Mouse (Mus musculus) cerebellum, adult (tissue): Measurements from ENCODE around the gene Cdk14.

Source experiments
- ATAC-seq: cut with Nextera tagmentation; 2 replicates; pipeline ENCODE4 v1.9.2; 2017; ENCODE audit warnings: mild to moderate bottlenecking, moderate library complexity, mixed read lengths; ENCODE audit not compliant: insufficient number of reproducible peaks, low FRiP score, low TSS enrichment

The Cdk14 gene

DNA sequence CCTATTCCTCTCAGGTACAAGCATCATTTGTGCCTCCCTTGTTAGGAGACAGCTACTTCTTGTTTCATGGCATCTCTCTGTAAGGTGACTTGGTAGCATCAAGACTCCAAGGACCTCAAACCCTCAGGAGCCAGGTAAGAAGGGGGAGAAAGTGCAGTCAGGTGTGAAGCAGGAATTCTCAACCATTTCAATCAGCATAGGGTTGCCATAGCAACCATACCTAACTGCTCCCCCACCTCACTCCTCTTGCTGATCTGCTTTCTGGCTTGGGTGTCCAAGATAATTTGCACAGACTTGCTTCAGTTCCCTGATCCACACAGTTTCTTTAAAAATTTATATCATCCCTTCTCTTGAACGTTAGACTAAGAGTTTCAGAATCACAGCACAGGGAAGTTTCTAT lies 595.9 kb downstream of the Cdk14 start:
- no peak for ATAC-seq

DNA sequence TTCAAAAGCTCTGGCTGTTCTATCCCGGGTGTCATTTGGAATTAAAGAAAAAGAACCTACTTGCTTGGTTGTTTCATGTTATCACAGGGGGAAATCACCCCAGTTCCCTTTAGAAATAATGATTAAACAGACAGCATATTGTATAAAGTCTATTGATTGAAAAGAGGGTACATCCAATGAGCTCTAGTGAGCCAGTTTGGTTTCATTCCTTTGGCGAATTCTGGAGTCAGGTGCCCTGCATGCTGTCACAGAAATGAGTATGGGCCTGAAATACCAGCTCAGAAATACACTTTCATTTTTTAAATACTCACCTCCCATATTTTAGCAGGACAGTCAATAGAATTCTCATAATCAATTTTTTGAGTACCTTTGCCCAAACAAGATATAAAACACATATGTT lies 598.1 kb downstream of the Cdk14 start:
- ATAC-seq, result no peak

DNA sequence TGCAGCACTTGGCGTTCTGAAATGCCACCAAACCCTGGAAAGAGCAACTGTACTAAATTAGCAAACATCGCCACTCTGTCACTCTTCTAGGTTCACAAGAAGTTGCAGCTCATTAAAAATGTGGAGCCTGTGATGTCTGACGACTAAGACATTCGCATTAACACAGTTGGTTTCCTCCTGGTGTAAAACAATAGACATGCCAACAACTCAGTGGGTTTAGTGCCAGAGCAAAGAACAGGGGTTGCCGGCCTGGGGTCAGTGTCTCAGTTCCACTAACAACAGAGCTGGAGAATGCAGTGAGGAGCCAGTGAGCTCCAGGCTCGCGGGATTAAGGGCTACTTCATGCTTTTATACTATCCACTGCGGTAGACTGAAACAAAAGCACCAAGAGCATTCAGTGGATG lies 598.7 kb downstream of the Cdk14 start:
- no peak for ATAC-seq

DNA sequence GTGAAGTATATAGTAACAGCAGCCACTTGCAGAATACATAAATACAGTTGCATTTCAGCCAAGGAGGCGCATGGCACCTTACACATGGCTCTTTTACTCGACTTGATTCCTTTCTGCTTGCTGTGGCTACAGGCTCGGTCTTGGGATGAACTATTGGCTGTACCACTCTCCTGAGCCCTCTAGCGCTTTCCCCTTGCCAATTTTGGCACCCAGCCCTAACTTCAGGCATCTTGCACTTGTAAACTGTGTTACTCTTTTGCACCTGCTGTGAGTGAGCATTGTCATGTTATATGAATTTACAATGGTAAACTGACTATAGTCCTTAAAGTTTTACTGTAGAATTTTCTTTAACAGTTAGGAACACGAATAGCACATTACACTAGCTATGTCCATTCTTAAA lies 603.1 kb downstream of the Cdk14 start:
- no peak for ATAC-seq

DNA sequence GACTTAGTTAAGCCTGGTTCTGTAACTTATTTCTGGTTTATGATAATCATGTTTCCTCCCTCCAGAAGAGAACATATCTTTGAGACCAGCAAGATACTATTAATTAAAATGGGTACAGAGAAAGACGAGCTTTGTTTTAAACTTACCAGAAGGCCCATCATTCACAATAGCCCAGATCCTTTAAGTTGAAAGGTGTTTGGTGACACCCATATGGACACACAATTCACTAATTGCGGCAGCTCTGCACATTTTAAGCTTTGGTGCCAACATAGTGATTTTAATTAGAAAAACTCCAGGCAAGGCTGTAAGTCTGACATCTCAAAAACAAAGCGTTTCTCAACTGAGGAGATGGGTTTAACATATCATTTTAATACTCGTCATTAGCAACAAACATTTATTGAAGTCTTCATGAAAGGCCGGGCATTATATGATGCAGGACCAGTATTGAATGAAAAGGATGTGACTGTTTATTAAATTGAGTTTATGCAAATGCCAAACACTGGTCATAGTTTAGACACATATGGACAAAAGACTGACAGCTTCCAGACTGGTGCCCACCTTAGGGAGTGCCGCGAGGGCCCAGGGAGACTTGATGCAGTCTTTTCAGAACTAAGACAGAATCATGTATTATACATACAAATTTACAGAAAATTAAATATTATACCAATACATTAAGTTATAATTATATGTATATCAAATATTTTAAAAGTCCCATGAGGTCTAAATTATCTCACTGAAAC lies 605.5 kb downstream of the Cdk14 start:
- no peak for ATAC-seq

DNA sequence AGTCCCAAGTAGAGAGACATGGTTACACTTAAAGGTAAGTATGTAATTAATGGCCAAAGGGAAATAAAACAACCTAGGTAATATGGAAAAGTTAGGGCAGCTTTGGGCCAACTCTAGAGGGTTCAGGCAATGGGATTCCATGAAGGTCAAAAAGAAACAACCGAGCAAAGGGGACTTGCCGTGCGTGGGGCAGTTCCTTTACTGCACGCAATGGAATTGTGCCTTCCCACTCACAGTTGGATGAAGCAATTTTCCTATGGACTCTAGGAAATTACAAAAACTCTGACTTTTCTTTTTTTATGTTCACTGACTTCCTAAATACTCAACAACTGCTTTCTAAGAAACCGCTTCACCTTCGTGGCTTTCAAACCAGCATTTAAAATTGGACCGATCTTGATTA lies 606.8 kb downstream of the Cdk14 start:
- ATAC-seq, result no peak

DNA sequence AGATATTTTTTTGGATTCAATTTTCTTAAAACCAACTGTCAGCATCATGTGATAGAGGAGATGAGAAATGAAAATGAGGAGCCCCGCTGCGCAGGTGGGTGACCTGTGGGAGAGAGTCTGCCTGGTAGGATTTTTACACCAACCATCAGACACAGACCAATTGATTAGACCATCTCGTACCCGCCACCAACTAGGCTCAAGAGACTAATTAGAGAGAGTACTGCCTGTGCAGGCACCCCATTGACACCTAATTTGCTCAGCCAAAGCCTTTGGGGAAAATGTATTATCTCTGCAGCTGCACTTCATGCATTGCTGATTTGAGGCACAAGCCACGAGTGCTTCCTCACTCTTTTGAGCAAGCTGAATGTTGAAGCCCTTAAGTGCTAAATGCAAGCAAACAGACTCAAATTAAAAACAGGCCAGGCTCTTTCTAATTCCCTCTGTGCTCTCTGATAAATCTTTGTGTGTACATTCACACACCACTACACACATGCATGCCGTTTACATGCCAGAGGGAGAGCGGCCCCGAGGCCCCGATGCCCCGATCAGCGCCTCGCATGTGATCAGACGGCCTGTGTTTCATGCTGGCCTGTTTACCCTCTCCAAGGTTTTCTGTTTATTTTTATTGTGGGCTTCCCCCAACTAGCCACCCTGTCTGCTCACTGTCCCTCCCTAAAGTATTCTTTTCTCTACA lies 607.9 kb downstream of the Cdk14 start:
- ATAC-seq, result 0 out of 2 replicates have a peak, but pooled peaks have one; percentile 40

DNA sequence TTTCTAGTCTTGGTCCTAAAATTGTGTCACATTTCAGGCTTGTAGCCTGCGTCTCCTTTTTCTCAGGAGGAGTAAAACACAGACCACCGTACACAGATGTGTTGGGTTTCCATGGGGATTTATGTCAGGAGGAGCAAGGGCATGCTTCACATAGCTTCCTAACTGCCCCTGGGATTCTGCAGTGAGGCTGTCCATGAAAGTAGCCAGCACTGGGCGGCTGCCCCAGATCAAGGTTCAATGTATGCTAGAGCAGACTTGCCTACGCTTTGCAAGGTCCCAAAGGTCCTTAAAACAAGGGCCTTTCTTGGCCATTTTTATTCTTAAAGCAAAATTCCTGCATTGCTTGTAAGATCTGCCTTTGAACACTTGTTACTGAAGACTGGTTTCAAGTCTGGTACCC lies 614.9 kb downstream of the Cdk14 start:
- ATAC-seq, result no peak

DNA sequence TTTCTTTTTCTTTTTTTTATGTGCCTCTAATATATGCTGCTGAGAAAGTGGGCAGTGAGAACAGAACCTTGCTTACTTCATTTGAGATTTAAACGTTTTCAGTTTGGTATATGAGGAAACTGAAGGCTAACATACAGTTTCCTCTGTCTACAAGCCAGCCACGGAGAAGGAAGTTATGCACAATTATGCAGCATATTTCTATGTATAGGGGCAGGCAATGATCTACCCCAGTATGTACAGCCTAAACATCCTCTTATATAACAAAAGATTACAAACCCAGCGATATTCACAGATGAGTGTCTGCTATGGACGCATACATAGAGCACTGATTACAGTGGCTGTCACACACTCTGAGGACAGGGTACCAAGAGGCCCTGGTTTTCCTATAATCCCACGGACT lies 616.4 kb downstream of the Cdk14 start:
- no peak for ATAC-seq

DNA sequence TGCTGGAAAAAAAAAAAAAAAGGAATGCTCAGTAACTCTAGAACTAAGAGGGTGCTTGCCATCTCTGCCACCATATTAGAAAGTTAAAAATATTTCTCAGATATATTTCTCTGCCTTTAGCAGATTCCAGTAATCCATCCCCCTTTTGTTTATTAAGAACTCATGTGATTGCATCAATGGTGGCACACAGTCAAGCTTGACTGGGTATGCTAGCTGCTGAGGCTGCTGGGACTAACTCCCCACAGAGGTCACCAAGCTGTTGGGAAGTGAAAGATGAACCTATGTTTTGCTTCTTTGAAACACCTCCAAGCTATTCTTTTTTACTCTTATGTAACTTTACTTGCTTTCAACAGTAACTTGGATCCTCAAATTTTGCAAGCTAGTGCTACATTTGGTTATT lies 618.1 kb downstream of the Cdk14 start:
- ATAC-seq, result no peak

DNA sequence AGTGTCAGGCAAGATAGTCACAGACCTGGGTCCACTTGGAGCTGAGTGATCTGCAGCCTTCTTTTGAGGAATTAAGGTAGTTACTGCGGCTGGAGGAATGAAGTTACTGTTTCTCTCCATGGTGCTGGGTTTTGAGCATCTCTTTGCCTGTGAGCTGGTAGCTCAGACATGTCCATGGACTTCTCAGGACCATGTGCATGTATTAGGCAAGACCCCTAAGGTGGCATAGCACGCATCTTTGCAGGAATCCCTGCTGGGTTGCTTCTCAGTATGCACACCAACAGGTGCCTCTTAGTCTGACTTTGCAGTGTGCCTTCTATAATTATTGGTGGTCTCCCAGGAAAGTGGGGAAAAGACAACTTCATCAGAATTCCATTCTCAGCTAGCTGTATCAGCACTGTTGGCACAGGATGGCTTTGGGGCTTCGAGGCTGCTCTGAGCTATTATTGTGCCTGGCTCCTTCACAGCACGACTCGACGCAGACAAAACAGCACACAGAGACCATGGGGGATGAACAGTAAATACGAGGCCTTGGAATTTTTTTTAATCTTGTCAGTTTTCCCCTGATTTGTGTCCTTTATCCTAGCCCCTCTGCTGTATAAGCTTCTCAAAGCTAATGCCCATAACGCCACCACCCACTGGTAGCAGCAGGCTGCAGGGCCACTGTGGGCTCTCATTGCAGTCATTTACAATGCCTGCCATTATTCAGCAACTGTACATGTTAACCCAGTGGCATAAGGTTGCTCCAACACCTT lies 618.8 kb downstream of the Cdk14 start:
- ATAC-seq, result no peak

DNA sequence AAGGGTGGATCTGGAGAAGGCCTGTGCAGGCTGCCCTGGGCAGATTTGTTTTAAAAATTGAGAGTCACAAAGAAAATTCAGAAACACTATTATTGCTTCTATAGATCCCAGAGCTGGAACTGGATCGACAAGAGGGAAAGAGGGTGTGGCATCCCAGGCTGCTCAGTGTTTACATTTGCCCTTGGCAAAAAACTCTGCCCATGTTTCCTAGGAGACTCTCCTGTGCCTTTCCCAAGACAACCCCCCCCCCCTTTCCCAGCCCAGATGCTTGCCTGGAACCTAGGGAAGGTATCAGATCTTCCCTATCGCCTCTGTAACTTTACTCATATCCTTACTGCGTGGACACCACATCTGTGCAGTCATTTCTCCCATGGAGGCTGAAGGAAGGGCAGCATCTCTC lies 628.9 kb downstream of the Cdk14 start:
- no peak for ATAC-seq

DNA sequence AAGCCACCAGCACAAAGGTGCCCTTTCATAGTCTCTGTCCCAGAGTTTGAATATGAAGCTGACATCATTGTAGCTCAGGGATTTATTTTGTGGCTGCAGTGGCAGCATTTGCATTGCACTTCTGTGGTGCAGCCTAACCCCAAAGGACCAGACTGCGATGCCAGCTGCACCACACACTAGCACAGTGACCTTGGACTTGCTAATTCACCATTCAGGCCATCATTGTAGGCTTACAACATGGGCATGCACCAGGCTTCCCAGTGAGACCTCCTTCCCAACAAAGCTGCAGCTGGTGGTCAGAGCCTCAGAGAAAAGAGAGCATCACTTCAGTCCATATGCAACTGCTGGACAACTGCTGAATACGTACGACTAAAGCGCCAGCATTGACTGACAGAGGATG lies 629.8 kb downstream of the Cdk14 start:
- no peak for ATAC-seq

DNA sequence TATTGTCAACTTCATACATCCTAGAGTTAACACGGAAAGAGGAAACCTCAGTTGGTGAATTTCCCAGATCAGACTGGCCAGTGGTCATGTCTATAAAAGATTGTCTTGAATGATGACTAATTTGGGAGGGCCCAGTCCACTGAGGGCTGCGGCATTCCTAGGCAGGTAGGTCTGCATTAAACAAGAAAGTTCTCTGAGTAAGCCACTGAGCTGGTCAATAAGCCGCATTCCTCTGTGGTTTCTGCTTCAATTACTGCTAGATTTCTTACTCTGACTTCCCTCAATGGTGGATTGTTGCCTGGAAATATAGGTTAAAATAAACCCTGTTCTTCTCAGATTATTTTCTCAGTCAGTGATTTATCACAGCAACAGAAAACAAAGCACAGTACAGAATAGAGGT lies 631.6 kb downstream of the Cdk14 start:
- no peak for ATAC-seq

DNA sequence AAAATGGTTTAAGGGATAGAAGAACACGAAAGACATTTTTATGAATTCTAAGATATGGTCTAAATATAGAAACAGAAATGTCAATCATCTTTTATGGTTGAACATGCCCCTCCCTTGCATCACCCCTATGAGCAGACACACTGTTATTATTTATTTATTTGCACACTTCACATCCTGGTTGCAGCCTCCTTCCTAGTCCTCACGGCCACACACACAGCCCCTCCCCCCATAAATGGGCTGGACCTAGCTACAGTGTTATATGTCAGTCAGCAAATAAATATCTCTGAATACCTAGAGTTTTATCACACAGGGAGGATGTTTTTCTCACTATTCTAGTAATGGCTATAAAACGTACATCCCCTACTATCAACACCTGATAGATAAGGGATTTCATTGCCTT lies 633.3 kb downstream of the Cdk14 start:
- no peak for ATAC-seq

DNA sequence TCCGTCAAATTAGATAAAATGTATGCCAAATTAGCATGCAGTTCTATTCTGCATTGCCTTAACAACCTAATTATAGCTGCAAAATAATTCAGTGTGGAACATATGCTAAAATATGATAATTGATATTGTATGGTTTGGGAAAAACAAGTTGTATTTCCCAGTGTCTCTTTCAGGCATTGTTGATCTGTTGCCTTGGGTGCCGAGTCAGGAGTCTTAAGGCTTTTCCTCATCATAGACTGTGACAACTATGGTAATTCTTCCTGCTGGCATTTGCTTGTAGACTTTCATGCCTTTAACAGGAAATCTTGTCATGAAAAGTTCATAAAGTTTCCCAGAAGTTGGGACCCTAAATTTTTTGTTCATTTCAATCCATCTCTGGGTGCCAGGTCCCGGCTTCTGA lies 641.8 kb downstream of the Cdk14 start:
- ATAC-seq, result no peak

DNA sequence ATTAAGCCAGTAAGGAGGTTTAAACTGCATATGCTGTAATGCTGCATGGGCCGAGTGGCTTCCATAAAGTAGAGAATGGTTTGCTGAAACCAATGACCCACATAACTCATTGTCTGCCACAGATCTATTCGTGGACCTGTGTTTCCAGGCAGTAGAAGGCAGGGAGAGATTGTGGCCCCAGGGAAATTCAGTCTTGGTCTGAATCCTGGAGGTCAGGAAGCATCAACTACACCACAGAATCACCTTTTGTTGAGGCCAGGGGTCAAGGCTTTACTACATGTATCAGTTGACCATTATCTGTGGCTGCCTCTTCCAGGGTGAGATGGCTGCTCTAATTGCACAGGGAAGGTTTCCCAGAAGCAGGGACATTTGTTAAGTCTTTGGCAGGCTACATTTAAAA lies 643.6 kb downstream of the Cdk14 start:
- ATAC-seq, result no peak

DNA sequence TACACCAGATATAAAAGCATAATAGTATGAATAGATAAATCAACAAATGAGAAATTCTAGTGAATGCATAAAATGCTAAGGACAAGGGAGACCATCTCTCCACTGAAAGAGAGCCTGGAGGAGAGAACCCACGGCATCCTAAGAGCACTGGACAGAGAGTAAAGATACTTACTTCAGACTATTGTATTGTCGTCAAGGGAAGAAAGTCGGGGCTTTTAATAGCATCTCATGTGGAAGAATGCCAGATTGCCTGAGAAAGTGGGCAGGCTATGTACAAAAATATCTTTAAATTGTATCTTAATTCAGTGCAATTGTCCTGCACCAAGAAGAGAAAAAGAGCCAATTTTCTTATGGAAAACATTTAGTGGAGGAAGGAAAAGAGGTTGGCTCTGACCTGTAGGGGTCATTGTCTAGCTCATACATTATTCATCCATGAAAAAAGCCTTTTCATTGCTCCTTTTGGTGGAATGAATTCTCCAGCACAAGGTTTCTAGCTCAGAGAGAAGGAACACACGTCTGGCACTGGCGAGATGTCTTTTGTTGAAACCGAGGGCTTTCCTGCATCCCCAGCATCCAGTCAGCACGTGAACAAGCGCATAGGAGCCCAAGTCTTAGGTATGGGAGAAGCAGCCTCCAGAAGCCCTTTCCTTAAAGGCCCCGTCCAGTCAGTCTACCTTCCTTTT lies 646.9 kb downstream of the Cdk14 start:
- ATAC-seq, result no peak

DNA sequence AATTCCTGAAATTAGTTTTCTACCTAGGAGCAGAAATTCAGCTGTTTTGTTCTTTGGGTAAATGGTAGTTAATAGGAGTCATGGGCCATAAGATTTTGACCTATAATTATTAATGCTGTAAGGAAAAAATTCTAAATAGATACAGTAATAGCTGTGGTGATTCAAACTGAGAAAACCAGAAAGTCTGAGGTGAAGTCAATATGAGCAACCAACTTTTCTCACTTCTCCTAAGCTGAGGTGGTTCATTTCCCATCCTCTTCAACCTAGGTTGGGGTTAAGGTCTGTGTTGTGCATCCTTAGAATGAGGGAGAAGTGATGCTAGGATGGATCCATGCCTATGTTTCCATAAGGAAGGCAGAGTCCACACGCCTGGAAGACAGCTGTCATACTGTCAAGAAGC lies 649.5 kb downstream of the Cdk14 start:
- ATAC-seq, result no peak

DNA sequence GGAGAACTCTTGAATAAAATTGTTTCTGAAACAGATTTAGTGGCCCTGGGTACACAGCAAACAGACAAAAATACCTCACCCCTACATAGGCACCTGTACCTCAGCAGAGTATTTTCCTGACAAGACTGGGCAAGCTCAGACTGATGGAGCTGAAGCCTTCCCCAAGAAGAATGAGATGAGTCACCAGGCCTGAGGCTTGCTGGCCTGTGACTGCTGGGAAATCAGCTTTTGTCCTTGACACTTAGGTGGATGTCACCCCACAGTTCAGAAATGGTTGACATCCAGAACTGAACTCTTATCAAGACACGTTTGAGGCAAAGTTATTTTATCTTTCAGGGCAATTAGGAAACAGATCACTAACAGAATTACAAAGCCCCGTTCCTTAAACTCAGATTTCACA lies 652.2 kb downstream of the Cdk14 start:
- ATAC-seq, result no peak

DNA sequence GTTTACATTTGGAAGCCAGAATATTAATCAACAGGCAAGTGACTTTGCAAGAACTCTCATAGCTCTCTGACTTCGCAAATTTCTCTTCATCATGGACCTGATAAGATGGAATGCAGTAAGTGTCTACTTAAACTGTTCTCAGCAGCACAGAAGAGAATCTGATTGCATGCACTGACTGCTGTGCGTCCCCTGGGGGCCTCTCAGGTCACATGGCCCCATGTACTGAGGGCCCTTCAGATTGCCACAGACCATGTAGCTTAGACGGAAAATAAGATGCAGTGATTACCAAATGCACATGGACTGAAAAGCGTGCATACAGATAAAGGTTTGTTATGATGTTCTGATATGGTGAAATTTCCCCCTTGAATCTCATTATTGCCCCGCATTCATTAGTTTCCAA lies 653.4 kb downstream of the Cdk14 start:
- ATAC-seq, result no peak
